Mouse (Mus musculus) MN1 (cell line): Measurements from ENCODE around the gene Enpp3.
"Not testable (repeated sequence)": the region's sequence is repeated elsewhere in the genome, so short reads cannot be mapped to it uniquely, and the experiment has no call there.

Experiments
- DNase-seq: peaks from one replicate; pipeline ENCODE4 v3.0.0-alpha.2; 2016; ENCODE audit warnings: low spot score

Enpp3 gene

DNA sequence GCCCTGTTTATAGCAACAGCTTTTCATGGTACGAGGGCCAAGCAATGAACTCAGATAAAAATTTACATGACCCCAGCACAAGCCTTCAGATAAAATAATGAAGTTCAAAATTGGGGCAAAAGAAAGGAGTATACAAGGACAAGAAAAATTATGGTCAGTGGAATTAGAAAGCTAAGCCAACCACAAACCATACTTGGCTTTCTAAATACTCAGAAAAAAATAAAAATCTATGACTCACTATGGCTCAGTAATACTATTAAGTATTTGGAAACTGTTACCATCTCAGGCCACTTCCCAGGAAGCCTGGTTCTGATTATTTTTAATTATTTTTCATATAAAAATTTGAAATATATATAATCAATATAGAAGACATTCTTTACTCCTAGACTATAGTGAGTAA lies 19.8 kb downstream of the Enpp3 start:
- no peak for DNase-seq

DNA sequence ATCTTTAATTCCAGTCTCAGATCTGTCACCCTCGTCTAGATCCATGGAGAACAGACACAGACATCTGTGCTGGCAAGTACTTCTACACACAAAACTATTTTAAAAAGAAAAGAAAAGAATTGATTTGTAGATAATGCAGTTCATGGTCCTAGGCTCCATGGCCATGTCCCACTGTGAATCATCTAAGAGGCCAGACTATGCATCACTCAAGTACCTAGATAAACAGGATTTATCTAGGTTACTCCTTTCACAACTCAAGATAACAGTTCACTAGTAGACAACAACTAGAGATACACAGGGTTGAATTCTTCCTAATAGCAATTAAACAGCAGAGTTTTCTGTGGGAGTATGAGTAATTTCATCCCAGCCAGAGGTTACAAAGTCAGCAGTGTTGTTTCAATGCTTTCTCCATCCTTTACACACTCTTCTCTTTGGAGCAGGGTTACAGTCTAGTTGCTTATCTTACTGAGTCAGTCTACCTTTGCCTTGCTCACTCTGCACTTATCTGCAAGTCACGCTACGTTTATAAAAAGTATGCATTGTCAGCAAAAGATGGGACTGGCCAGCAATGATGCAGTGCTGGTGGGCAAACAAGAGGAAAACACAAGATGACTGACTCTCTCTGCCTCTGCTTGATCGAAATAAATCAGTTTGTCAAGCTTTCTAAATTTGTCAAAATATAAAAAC lies 20.5 kb downstream of the Enpp3 start:
- no peak for DNase-seq

DNA sequence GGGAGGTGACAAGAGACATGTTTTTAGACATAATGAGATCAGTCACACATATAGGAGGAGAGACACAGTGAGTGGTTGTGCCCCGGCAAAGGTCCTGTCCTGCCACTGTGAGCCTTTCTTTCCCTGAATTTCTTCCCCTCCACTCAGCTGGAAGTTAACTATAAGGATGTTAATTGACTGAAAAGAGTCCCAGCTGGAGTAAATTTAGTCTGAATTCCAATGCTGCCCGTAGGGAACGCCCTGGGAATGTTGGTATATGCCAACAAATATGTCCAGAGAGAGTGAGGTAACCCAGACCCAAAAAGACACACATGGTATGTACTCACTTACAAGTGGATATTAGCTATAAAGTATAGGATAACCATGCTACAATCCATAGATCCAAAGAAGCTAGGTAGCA lies 23.1 kb downstream of the Enpp3 start:
- DNase-seq: no peak

DNA sequence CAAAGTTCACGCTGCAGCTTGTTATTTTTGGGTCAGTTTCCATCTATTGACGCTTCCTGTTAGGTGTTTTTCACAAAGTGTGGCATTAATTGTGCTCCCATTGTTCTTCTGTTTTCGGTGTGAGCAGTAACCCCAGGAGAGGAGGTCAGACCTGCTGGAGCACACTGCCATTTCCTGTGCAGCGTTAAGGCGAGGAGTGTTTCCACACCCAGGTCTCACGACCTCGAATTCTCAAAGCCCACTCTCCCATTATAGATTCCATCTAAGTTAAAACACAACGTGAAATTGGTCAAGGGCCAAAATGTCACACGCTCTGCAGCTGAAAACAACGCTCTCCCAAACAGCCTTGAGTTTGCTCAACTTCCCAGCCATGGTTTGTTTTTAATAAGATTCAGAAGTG lies 32.0 kb downstream of the Enpp3 start:
- no peak for DNase-seq

DNA sequence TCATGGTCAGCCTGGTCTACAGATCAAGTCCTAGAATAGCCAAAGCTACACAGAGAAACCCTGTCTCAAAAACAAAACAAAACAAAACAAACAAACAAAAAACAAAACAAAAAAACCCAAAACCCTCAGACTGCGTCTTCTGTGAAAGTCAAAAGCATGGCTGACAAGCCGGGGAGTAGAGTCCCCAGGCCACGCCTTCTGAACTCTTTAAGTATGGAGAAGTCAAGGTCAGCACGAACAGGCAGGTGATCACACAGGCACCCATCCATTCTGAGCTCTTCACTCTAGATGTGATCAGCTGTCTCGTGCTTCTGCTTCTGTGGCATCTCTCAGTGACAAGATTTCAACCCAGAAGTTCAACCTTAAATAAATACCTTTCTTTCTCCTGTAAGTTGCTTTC lies 35.9 kb downstream of the Enpp3 start:
- no peak for DNase-seq

DNA sequence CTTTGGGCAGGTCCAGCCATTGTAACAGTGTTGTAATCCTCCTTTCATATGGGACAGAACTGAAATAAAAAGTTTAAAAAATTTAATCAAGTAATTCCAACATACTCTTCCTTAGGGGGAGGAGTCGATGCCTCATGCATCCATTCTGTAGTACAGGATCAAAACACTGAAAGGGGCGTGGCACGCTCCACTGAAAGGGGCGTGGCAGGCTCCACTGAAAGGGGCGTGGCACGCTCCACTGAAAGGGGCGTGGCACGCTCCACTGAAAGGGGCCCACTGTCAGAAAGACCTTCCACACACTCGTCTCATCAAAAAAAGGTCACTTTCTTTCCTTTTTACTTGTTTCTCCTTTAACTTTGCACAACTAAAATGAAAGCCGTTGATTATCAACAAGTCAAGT lies 36.7 kb downstream of the Enpp3 start:
- DNase-seq: no peak

DNA sequence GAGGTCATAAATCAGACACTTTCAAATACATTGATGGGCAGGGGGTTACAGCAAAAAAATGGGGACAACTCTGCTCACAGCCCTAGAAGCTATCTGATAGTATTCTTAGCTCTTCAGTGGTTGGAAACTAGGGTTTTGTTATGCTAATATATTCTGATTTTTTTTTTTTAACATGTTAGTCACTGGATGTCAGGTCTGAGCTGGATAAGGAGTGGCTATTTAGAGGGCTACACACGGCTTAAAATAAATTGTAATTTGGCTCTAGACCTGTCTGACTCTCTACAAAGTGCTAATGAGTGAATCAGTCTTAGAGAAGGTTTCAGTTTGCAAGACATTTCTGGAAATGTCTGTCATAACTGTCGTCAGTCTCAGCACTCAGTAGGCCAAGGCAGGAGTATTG lies 37.5 kb downstream of the Enpp3 start:
- DNase-seq: no peak

DNA sequence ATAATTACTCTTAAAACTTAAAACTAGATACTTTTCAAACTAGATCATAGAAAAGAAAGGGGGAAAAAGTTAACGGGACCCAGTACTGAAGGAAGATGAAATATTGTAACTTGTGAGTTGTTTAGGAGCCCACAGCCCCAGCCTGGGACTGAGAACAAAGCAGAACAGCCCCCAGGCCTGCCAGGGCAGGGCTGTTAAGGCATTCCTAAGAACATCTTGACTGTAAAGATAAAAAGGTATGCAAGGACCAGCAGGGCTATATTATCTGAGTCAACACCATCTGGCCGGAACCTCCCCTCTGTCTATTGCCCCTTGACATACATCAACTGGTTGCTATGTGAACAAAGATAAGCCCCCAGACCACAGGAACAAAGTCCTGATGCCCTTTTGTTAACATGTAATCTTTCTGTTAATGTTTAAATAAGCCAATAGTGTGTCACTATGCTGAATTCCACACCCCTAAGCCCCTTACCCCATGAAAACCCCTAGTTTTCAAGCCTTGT lies 39.8 kb downstream of the Enpp3 start:
- DNase-seq: not testable (repeated sequence)

DNA sequence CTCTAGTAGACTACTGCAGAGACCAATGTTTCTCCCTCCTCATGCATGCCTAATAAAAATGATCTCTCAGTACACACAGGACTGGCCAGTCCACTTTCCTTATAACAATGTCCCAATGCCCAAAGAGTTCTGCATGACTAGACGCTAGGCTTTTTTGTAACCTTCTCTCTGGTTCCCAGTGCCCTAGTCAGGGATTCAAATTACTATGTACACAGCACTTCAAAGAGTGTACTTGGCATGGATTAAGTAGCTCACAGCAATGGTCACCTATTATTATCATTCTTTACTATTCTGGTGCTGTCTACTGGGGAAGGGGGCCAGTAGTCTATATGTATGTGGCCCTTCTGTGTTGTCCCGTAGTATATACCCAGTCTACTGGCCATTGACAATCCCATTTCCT lies 40.8 kb downstream of the Enpp3 start:
- no peak for DNase-seq

DNA sequence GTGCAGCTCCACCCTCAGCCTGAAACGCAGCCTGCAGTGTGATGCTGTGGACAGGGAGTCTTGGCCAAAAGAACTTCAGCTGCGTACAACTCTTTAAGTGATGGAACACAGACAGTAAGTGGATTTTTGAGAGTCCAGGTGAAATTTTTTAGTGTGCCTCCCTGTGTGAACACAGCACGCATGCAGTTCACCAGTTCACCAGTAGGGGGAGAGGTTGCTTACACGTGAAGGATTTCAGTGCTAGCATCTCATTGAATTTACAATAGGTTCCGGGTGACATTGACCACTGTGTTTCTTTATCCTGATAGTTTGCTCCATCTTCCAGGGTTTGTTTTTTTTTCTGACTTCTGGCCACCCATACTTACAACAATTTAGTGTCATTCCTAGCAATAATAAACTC lies 45.4 kb downstream of the Enpp3 start:
- DNase-seq: peak; percentile 59

DNA sequence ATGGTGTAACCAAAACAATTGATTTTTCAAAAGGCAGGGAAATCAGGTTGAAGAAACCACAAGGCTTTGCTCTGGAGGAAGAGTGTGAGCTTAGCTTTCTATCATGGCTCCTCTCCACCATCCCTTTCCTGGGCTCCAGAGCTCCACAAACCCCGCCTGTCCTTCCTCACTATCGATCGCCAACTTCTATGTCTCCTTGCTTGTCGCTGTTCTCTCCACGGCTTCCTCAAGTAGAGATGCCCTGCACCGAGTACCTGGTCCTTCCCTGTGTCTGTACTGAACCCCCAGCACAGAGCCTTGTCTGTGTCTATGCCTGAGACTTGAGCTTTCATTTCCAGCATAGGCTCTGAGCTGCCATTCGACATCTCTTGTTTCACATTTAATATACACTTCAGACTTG lies 49.9 kb downstream of the Enpp3 start:
- no peak for DNase-seq

DNA sequence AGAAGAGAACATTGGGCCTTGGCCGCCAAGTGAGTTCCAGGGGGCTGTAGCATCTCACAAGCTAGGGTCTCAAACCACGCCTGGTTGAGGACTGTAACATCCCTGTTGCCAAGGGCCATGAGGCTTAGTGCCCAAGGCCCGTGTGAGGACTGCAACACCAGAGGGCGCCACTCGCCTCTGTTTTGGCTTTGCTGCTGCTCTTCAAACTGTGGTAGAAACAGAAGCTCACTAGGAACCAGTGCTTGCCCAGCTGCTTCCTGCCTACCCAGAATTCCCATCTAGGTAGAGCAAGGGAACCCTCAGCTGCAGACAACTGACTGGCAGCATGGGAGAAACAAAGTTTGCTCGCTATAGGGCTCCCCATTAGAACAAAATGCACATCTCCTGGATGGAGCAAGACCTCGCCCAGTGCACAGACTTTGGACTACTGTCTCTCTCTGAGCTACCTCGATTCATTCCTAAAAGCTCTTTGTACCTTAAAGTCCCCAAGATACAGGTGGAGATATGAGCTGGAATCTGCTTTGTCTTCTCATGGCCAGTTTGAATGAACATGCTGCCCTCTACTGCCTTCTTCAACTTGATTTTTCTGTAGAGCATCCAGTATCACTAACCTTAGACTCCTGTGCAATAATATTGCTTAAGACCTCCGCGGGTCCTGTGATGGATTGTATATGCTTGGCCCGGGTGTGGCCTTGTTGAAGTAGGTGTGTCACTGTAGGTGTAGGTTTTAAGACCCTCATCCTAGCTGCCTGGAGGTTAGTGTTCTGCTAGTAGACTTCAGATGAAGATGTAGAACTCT lies 52.7 kb downstream of the Enpp3 start:
- peak; percentile 65 for DNase-seq

DNA sequence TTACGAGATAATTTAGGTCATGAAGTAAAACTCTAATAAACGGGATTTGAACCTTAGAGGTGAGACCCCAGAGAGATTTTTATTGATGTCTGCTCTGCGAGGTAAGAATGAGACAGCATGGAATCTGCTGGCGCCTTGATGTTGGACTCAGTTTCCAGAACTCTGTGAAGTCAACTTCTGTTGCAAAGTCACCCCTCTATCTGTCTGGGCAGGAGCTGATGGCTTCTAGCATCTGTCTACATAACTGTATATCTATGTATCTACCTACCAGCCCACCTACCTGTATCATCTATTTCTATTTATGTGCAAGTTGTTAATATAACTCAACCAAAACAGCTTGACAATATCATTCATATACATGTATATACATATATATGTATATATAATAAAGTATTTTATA lies 57.3 kb downstream of the Enpp3 start:
- no peak for DNase-seq

DNA sequence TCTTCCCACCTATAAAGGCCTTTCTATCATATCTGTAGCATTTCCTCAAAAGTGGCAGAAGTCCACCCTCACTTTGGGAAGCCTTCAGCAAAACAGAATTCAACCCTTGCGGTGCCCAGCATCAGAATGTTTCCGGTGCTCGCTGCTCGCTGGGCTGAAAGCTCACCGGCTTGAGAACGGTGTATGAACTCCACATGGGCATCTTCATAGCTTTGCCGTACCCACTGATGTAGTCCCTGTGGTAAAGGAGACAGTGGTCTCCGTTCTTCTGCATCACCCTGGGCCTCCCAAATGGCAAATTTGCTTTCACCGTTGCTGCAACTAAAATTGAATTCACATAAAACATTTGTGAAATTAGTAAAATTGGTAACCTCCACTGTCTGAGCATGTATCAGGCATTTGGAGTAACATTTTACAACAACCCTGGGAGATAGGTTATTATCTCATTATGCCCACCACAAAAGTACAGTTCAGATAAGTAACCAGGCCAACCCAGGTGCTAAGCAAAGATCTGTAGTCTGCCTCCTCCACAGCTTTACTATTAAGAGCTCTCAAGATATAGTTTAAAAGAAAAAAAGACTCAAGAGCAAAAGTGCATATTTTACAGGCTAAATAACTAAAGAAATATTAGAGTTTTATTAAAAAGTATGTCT lies 57.9 kb downstream of the Enpp3 start:
- DNase-seq: no peak

DNA sequence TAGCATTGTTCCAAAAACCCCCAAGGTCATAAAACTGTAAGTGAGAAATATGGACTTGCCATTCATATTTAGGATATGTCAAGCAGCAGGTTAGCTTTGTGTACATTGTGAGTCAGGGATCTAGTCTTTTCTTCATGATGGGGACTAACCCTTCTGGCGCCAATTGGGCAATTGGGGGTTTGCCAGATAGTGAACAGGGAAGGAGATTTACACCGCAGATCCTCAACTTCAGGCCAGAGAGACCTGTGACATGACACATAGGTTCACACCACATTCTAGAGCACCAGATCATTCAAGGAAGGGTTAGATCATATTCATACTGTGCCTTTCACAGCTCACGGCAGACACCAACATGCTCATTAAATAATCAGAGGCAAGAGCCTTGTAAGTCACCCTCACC lies 58.7 kb downstream of the Enpp3 start:
- DNase-seq: no peak

DNA sequence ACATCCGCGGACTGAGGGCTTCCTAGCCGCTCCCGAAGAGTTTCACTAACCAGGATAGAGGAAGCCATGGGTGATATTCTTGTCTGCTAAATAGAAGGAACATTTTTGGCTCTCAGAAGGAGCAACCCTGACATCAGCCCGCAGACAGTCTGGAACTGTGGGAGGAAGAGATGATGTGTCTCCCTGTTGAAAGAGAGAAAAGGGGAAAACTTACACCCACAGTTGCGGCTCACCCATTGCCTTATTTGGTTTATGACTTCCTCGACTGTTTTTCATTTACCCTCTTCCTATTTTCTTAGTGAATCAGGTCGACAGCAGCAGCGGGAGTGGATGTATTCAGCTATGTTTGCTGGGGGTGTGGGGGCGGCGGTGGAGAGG lies 64.0 kb downstream of the Enpp3 start:
- no peak for DNase-seq

DNA sequence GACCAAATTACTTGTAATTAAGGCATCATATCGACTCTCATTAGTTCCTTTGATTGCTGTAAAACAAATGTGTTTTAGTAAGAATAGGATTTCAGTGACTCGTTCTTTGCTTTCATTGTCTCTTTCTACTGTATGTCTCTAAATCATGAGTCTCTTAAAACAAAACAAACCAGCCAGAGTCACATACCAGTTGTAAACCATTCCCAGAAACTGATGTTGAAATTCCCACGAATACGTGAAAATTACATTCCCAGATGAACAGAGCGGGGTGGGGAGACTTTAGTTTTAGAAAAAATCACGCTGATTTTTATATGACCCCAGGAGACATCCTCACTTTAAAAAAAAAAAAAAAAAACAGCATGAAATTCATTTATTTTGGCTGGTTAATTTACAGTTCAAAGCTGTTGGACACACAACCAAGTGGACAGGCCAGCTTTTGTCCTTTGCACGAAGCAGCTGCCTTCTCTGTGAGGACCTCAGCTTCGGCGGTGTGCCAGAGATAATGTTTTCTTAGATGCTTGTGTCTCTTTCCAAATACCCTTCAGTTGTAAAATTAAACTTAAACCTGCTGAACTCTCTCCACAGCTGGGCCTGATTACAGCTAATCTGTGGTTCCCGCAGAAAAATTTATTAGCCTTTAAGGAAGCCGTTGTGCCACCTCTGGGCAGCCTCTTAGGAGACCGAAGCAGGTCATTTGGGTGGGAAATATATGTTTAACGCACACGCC lies 64.5 kb downstream of the Enpp3 start:
- DNase-seq: no peak

DNA sequence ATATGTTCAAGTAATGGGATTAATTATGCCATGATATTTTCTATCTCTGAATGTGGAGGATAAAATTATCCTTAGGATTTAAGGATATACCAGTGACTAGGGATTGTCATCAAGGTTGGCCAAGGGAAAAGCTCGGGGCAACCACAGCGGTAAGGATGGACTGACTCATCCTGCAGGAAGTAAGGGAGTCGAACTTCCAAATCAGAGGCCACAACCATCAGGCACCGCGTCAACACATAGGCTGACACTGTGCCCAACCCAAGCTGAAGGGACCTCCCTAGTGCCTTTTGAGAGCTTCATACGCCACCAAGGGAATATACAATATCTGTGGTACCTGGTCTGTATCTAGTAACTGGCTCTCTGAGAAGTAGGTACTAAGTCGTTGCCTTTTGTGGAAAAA lies 73.1 kb downstream of the Enpp3 start:
- DNase-seq: no peak

DNA sequence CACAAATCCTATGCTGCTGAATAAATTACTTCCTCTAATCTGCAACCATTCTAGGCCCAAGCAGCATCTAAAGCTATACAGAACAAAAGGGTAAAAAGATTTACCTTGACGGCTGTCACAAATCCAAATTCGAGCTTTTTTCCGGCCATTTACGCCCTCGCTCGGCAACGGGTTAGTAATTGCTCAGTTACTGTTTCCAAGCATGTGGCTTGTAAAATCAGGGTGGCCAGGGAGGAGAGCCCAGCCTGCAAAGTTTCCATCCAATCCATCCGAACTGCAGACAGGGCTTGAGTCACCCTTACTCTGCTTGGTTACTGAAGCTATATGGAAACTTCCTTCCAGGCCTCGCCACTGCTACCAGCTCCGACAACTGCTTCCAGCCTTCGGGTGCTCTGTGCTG lies 74.9 kb downstream of the Enpp3 start:
- no peak for DNase-seq

DNA sequence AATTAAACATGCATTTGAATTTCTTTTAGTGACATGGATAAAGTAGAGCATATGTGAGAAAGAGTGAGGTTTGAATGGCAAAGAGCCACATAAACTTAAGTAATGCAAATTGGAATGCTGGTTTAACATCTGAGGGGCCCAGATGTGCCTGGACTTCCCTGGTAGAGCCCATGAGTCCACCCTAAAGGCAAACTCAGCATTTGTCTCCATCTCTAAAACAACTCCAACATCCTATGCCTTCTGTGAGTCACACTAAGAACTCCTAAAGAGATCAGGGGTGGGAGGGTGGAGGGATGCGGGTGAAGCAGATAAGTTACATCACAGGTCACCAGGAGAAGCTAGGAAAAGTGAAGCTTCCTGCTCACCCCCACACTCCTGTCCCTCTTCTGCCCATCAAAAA lies 76.6 kb downstream of the Enpp3 start:
- DNase-seq: no peak

DNA sequence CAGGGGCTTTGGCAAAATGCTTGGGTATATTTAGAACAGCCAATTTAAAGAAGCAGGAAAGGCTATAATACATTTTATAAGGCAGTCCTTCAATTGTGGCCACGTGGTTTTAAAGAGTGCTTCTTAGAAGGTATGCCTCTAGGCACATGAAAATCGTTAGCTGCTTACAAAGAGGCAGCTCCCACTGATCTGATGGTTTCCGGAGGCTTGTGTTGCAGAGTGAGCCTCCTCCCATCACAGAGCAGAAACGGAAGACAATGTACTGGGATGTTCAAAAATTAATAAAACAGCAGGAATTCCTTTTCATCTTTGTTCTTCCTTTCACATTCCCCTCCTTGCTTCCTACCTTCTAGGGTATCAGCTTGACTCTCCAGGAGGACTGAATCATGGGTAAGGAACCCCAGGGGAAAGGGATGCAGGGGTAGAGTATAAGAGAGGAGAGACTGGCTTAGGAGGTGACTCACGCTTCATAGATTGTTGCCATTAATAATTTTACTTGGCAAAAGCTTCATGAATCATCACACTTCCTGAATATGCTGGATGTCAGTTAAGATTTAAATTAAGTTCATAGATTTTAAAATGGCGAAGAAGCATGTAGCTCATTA lies 77.4 kb downstream of the Enpp3 start:
- peak; percentile 20 for DNase-seq

DNA sequence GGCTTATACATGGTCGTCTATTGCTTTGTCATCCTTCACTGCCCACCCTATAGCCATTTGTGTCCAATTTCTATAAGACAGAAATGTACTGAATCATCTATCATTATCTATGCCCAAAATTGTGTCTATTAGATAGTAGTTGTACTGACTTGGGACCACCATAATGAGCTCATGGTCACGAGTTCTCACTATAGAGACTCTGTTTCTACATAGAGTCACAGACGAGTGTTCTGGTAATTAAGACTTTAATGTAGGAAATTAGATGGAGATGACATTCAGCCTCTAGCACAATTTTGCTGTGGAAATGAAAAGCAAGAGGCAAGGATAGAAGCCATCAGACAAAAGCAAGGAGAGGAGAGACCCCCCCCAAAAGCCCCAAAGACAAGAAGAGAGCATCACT lies 78.0 kb downstream of the Enpp3 start:
- no peak for DNase-seq
